Mouse (Mus musculus) cortical plate, adult 2 months (tissue): ENCODE data around the gene Pard6b. TPM values are rescaled to one million over a fixed set of nuclear protein-coding genes. Genes with fewer than 3 reads are reported as not detected.

Experiments used
- H3K27ac ChIP-seq: fragments of 200-500 bp; 2 replicates; pipeline ENCODE4 v1.5.1; 2012; ENCODE audit warnings: low read length, control low read depth, inconsistent platforms; ENCODE audit not compliant: insufficient read depth
- H3K4me1 ChIP-seq: fragments of 200-500 bp; 2 replicates; pipeline ENCODE4 v1.6.1; 2011; ENCODE audit warnings: low read length; ENCODE audit not compliant: control insufficient read depth, insufficient read depth
- H3K4me3 ChIP-seq: fragments of 200-500 bp; 2 replicates; pipeline ENCODE4 v1.5.1; 2011; ENCODE audit warnings: mild to moderate bottlenecking, low read length, control low read depth; ENCODE audit not compliant: insufficient read depth
- CTCF ChIP-seq: fragments of 200-500 bp; IDR thresholded peaks from 2 replicates; pipeline ENCODE4 v1.5.1; 2011; ENCODE audit warnings: mild to moderate bottlenecking, control low read depth, low read length; ENCODE audit not compliant: insufficient read depth; ENCODE audit errors: extremely low read depth
- POLR2A ChIP-seq: fragments of 200-500 bp; IDR thresholded peaks from 2 replicates; pipeline ENCODE4 v1.6.1; 2011; ENCODE audit warnings: mild to moderate bottlenecking, low read length, control low read depth; ENCODE audit not compliant: insufficient read depth; ENCODE audit errors: extremely low read depth
- polyA plus RNA-seq: library from polyadenylated mRNA; depleted of rRNA; stranded (reverse); fragments of >200 nt; gene quantifications from 2 replicates; pipeline ENCODE4 v1.2.3, GENCODE M21; 2012

Gene Pard6b
- polyA plus RNA-seq, 1 experiment, result 3.6 TPM

DNA sequence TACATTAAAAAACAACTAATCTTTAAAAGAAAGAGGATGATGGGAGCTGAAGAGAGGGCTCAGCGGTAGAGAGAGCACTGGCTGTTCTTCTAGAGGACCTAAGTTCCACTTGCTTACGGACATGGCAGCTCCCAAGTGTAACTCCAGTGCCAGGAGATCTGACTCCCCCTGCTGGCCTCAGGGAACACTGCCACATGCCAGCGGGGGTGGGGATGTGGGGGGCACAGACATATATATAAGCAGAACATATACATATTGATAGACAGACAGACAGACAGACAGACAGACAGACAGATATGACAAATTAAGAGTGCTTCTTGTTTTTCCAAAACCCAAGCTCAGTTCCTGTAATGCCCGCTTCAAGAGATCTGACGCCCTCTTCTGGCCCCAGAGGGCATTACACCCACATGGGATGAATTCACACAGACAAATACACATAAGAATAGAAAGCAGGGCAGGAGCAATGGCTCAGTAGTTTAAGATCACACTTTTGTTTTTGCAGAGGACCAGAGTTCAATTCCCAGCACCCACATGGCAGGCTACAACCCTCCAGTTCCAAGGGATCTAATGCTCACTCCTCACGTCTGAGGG, 21.5 kb upstream of the Pard6b start:
- no peaks in the 10 kb centered on the region for H3K4me1 ChIP-seq
- TF ChIP-seq CTCF (no peak), POLR2A (no peak)
- no peak overlapping the region for H3K27ac ChIP-seq
- H3K4me3 ChIP-seq, result no peak overlapping the region

GRCm38 (mm10) chr2:168063712-168064111, 17.1 kb upstream of the Pard6b start:
- no peaks in the 10 kb centered on the region for H3K4me1 ChIP-seq
- no peak for TF ChIP-seq CTCF
- no peak for TF ChIP-seq POLR2A
- no peak overlapping the region for H3K4me3 ChIP-seq
- no peak overlapping the region for H3K27ac ChIP-seq

- TF ChIP-seq POLR2A (no peak), CTCF (no peak)
- no peaks in the 10 kb centered on the region for H3K4me1 ChIP-seq
- no peak overlapping the region for H3K4me3 ChIP-seq
- no peak overlapping the region for H3K27ac ChIP-seq
Observed at GRCm38 (mm10) chr2:168065511-168065910, 15.3 kb upstream of the Pard6b start.

GRCm38 (mm10) chr2:168066783-168067182, 14.0 kb upstream of the Pard6b start:
- Histone ChIP-seq H3K27ac (no peak overlapping the region), H3K4me1 (no peaks in the 10 kb centered on the region), H3K4me3 (no peak overlapping the region)
- TF ChIP-seq CTCF (no peak), POLR2A (no peak)

DNA sequence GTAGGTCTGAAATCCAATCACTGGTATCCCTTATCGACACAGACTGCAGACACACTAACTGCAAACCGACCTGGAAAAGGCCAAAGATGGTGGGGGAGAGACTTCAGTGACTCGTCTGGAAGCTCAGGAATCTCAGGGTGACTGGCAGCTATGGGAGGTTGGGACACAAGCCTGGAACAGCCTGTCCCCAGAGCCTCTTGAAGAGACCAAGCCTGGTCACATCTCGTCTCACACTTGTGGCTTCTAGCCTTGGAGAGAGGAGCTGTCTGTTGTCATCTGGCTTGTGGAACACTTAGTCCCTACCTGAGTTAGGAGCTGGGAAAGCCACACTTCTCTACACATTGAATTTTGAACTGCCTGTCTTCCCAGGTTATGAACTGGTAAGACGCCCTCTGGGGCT, 10.4 kb upstream of the Pard6b start:
- TF ChIP-seq CTCF (no peak), POLR2A (no peak)
- H3K4me1 ChIP-seq, result peaks cover 5% of the 10 kb centered on the region; the same call in 1 of the 2 replicates
- H3K4me3 ChIP-seq, result no peak overlapping the region
- H3K27ac ChIP-seq, result no peak overlapping the region

DNA sequence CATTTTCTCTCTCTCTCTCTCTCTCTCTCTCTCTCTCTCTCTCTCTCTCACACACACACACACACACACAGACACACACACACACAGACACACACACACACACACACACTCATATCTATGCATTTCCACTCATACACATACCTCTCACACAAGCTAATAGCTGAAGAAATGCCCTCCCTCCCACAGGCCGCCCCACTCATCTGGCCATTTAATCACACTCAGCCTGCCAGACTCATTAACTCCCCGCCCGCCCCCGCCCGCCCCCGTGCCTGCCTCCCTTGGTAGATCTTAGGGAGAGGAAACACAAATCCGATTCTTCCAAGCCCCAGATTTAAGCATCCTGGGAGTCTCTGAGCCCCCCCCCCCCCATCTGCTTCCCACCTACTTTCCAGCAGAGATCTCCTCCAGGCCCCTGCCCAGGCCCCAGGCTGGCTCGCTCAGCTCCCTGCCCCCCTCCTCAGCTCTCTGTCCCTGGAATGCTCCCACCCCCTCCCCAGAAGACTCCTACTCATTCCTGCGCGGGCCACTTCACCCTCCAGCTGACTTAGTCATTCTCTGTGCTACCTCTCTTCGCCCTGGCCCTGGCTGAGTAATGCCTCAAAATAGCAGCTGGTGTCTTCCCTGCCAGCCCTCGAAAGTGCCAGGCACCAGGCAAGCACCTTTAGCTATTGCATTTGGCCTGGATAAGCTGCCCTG, 8.2 kb upstream of the Pard6b start:
- peaks cover 5% of the 10 kb centered on the region; the same call in 1 of the 2 replicates for H3K4me1 ChIP-seq
- no peak overlapping the region for H3K4me3 ChIP-seq
- no peak overlapping the region for H3K27ac ChIP-seq
- TF ChIP-seq POLR2A (no peak), CTCF (no peak)

- no peak for TF ChIP-seq CTCF
- TF ChIP-seq POLR2A, result no peak
- Histone ChIP-seq H3K27ac (no peak overlapping the region), H3K4me3 (no peak overlapping the region), H3K4me1 (peaks cover 5% of the 10 kb centered on the region; the same call in 1 of the 2 replicates)
Observed at GRCm38 (mm10) chr2:168073722-168074121, 7.1 kb upstream of the Pard6b start.

- Histone ChIP-seq H3K4me1 (peaks cover 5% of the 10 kb centered on the region; the same call in 1 of the 2 replicates), H3K27ac (no peak overlapping the region), H3K4me3 (no peak overlapping the region)
- TF ChIP-seq POLR2A (no peak), CTCF (no peak)
Observed at GRCm38 (mm10) chr2:168074457-168074856, 6.3 kb upstream of the Pard6b start.

DNA sequence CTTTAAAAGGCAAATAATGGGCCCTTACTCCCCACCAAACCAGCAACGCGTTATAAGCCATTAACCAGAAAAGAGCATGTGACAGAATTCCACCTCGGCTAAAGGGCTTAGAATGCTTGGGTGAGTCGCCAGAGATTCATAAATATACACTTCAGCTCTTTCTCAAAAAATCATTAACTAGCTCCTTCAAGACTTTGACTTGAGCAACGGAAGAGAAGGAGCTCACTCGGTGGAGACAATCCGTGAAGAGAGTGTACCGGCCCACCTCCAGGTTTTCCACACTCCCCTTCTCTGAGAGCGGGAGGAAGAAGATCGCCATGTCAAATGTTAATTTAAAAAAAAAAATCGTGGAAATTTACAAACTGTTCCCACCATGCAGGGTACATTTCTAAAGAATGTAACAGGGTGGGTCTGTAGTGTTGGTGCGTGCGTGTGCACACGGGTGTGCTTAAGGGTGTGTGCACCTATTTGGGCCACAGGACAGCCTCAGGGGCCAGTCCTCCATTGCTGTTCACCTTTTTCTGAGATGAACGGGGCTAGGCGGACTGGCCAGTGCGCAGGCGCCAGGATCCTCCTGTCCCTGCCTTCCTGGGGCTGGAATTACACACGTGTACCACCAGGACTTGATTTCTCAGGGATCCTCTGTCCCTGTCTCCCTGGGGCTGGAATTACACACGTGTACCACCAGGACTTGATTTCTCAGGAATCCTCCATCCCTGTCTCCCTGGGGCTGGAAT, 3.8 kb upstream of the Pard6b start:
- Histone ChIP-seq H3K4me1 (peaks cover 5% of the 10 kb centered on the region; the same call in 1 of the 2 replicates), H3K27ac (no peak overlapping the region), H3K4me3 (no peak overlapping the region)
- TF ChIP-seq POLR2A, result no peak
- TF ChIP-seq CTCF, result no peak
